Mouse (Mus musculus): ENCODE results near the gene Ccdc194. TPM values are rescaled to one million over a fixed set of nuclear protein-coding genes. Genes with fewer than 3 reads are reported as not detected.

Gene Ccdc194
- polyA plus RNA-seq, 1 experiment from 2014 or later = 0.09 TPM

- ATAC-seq (replicated peaks) = no peak
- no peaks in the 10 kb centered on the region for H3K36me3 ChIP-seq (replicated peaks)
- no peaks in the 10 kb centered on the region for H3K4me1 ChIP-seq
- H3K4me3 ChIP-seq = no peak overlapping the region
- 0 out of 2 replicates have a peak, but pooled peaks cover 3% of the 10 kb centered on the region for H3K27me3 ChIP-seq (replicated peaks)
- H3K9me3 ChIP-seq = no peaks in the 10 kb centered on the region
- H3K9ac ChIP-seq = no peak overlapping the region
- no peak overlapping the region for H3K4me2 ChIP-seq
- WGBS = 45% methylated on average over 16 of the region's 16 CpGs
- no peak overlapping the region for H3K27ac ChIP-seq
Measured at GRCm38 (mm10) chr8:71498816-71499690, 26.5 kb downstream of the Ccdc194 start.

- no peak overlapping the region for H3K9ac ChIP-seq
- no peaks in the 10 kb centered on the region; the same call in 1 of the 2 replicates for H3K36me3 ChIP-seq (replicated peaks)
- H3K4me2 ChIP-seq = no peak overlapping the region
- no peak overlapping the region for H3K27ac ChIP-seq
- ATAC-seq (replicated peaks) = no peak
- no peaks in the 10 kb centered on the region for H3K4me1 ChIP-seq
- 24% methylated on average over 15 of the region's 15 CpGs for WGBS
- H3K27me3 ChIP-seq (replicated peaks) = 0 out of 2 replicates have a peak, but pooled peaks cover 3% of the 10 kb centered on the region
- no peak overlapping the region for H3K4me3 ChIP-seq
- no peaks in the 10 kb centered on the region for H3K9me3 ChIP-seq
Measured at GRCm38 (mm10) chr8:71497881-71498501, 27.5 kb downstream of the Ccdc194 start.

GRCm38 (mm10) chr8:71497077-71497645, 28.4 kb downstream of the Ccdc194 start:
- no peak overlapping the region for H3K4me3 ChIP-seq
- WGBS = 86% methylated on average over 1 of the region's 1 CpGs
- H3K9ac ChIP-seq = no peak overlapping the region
- H3K27me3 ChIP-seq (replicated peaks) = 0 out of 2 replicates have a peak, but pooled peaks cover 3% of the 10 kb centered on the region
- no peaks in the 10 kb centered on the region; the same call in 1 of the 2 replicates for H3K36me3 ChIP-seq (replicated peaks)
- no peaks in the 10 kb centered on the region for H3K4me1 ChIP-seq
- no peak overlapping the region for H3K4me2 ChIP-seq
- H3K27ac ChIP-seq = no peak overlapping the region
- ATAC-seq (replicated peaks) = no peak
- H3K9me3 ChIP-seq = no peaks in the 10 kb centered on the region

- Histone ChIP-seq H3K36me3 (replicated peaks) (no peaks in the 10 kb centered on the region; the same call in 1 of the 2 replicates), H3K27me3 (replicated peaks) (0 out of 2 replicates have a peak, but pooled peaks cover 3% of the 10 kb centered on the region), H3K9me3 (no peaks in the 10 kb centered on the region), H3K4me3 (no peak overlapping the region), H3K27ac (no peak overlapping the region), H3K4me1 (no peaks in the 10 kb centered on the region), H3K9ac (no peak overlapping the region), H3K4me2 (no peak overlapping the region)
- no peak for ATAC-seq (replicated peaks)
- WGBS = 54% methylated on average over 11 of the region's 11 CpGs
Measured at GRCm38 (mm10) chr8:71496481-71496880, 29.0 kb downstream of the Ccdc194 start.

- no peak overlapping the region for H3K27ac ChIP-seq
- no peak overlapping the region for H3K4me2 ChIP-seq
- WGBS = 92% methylated on average over 5 of the region's 5 CpGs
- H3K4me1 ChIP-seq = no peaks in the 10 kb centered on the region
- no peak overlapping the region for H3K4me3 ChIP-seq
- 0 out of 2 replicates have a peak, but pooled peaks cover 3% of the 10 kb centered on the region for H3K27me3 ChIP-seq (replicated peaks)
- no peaks in the 10 kb centered on the region for H3K9me3 ChIP-seq
- ATAC-seq (replicated peaks) = no peak
- H3K36me3 ChIP-seq (replicated peaks) = no peaks in the 10 kb centered on the region; the same call in 1 of the 2 replicates
- H3K9ac ChIP-seq = no peak overlapping the region
Measured at GRCm38 (mm10) chr8:71495811-71496210, 29.7 kb downstream of the Ccdc194 start.

- WGBS = 26% methylated on average over 16 of the region's 16 CpGs
Measured at GRCm38 (mm10) chr8:71495039-71495438, 30.5 kb downstream of the Ccdc194 start.

GRCm38 (mm10) chr8:71488454-71488853, 37.1 kb downstream of the Ccdc194 start:
- WGBS = under 1% methylated on average over 22 of the region's 22 CpGs
- Histone ChIP-seq H3K9me3 (no peaks in the 10 kb centered on the region), H3K4me2 (peak overlapping the region; percentile 100)

More at GRCm38 (mm10) chr8:71495039-71495438, 30.5 kb downstream of the Ccdc194 start:
- ATAC-seq (replicated peaks) = peak; percentile 38
- H3K9ac ChIP-seq = no peak overlapping the region
- H3K27me3 ChIP-seq (replicated peaks) = 0 out of 2 replicates have a peak, but pooled peaks cover 3% of the 10 kb centered on the region
- H3K27ac ChIP-seq = no peak overlapping the region
- no peaks in the 10 kb centered on the region for H3K9me3 ChIP-seq
- no peak overlapping the region for H3K4me2 ChIP-seq
- H3K36me3 ChIP-seq (replicated peaks) = no peaks in the 10 kb centered on the region; the same call in 1 of the 2 replicates
- no peak overlapping the region for H3K4me3 ChIP-seq
- peaks cover 2% of the 10 kb centered on the region for H3K4me1 ChIP-seq

GRCm38 (mm10) chr8:71487691-71488445, 37.6 kb downstream of the Ccdc194 start, which contains the start of gene Gtpbp3:
Gtpbp3 (plus strand) TSS chr8:71488103.
- H3K9ac ChIP-seq = peak within 1 kb of the TSS; percentile 71
- peak; percentile 25 for ATAC-seq (replicated peaks)
- H3K27me3 ChIP-seq (replicated peaks) = no peaks in the 10 kb centered on the region
- H3K9me3 ChIP-seq = no peaks in the 10 kb centered on the region
- peak within 1 kb of the TSS; percentile 73 for H3K27ac ChIP-seq
- H3K4me3 ChIP-seq = peak within 1 kb of the TSS; percentile 68
- H3K36me3 ChIP-seq (replicated peaks) = 0 out of 2 replicates have a peak, but pooled peaks cover 6% of the 10 kb centered on the region
- H3K4me2 ChIP-seq = peak within 1 kb of the TSS; percentile 100
- H3K4me1 ChIP-seq = peaks cover 57% of the 10 kb centered on the region
- under 1% methylated on average over 33 of the region's 33 CpGs for WGBS

More at GRCm38 (mm10) chr8:71488454-71488853, 37.1 kb downstream of the Ccdc194 start:
- peaks cover 6% of the 10 kb centered on the region; the same call in 1 of the 2 replicates for H3K36me3 ChIP-seq (replicated peaks)
- H3K9ac ChIP-seq = peak overlapping the region; percentile 71
- no peaks in the 10 kb centered on the region for H3K27me3 ChIP-seq (replicated peaks)
- H3K27ac ChIP-seq = peak overlapping the region; percentile 73
- peaks cover 54% of the 10 kb centered on the region for H3K4me1 ChIP-seq
- H3K4me3 ChIP-seq = peak overlapping the region; percentile 68
- peak; percentile 82 for ATAC-seq (replicated peaks)

- no peak for ATAC-seq (replicated peaks)
- H3K27ac ChIP-seq = peak overlapping the region; percentile 89
- peaks cover 15% of the 10 kb centered on the region; the same call in 1 of the 2 replicates for H3K36me3 ChIP-seq (replicated peaks)
- H3K4me3 ChIP-seq = peak overlapping the region; percentile 98
- WGBS = 11% methylated on average over 7 of the region's 7 CpGs
- H3K27me3 ChIP-seq (replicated peaks) = no peaks in the 10 kb centered on the region
- peaks cover 62% of the 10 kb centered on the region for H3K4me1 ChIP-seq
- peak overlapping the region; percentile 86 for H3K4me2 ChIP-seq
- H3K9me3 ChIP-seq = no peaks in the 10 kb centered on the region
- peak overlapping the region; percentile 99; the same call in 1 of the 2 replicates for H3K9ac ChIP-seq
Measured at GRCm38 (mm10) chr8:71486136-71486529, 39.4 kb downstream of the Ccdc194 start.

- Histone ChIP-seq H3K4me3 (peak within 1 kb of the TSS; percentile 98), H3K27ac (peak within 1 kb of the TSS; percentile 89), H3K36me3 (replicated peaks) (peaks cover 22% of the 10 kb centered on the region; the same call in 1 of the 2 replicates), H3K4me2 (peak within 1 kb of the TSS; percentile 86), H3K4me1 (peaks cover 62% of the 10 kb centered on the region), H3K9ac (peak within 1 kb of the TSS; percentile 99), H3K9me3 (no peaks in the 10 kb centered on the region), H3K27me3 (replicated peaks) (no peaks in the 10 kb centered on the region)
- WGBS = 5% methylated on average over 55 of the region's 58 CpGs
- ATAC-seq (replicated peaks) = peak; percentile 82
Measured at GRCm38 (mm10) chr8:71485142-71486135, 40.1 kb downstream of the Ccdc194 start, which contains the start of gene Ano8. Ano8 (minus strand) TSS chr8:71485963.

Data from midbrain, embryonic 15.5 days (tissue).